Mouse (Mus musculus): ENCODE results near the gene Sec63. TPM values are rescaled to one million over a fixed set of nuclear protein-coding genes. Genes with fewer than 3 reads are reported as not detected.

Sec63 gene
- polyA plus RNA-seq, 1 experiment from 2014 or later, result 94.1 TPM

- in situ Hi-C loops (cut with MboI; ENCODE audit: low pct_unique_long_range_greater_than_20kb), result loop anchor here (10.0 kb wide), 1 partner anchor 105 kb away; no protein-coding TSS in a partner anchor
- POLR2A ChIA-PET, result interaction anchor here (0.5 kb wide), 1 partner anchor 116 kb away, joined by 5 read pairs; no protein-coding TSS in a partner anchor
These were observed 68.7 kb downstream of the Sec63 start for GRCm38 (mm10) chr10:42830007-42830406.

GRCm38 (mm10) chr10:42830409-42830808 lies 69.1 kb downstream of the Sec63 start:
- in situ Hi-C loops (cut with MboI; ENCODE audit: low pct_unique_long_range_greater_than_20kb), result loop anchor here (10.0 kb wide), 1 partner anchor 104 kb away; no protein-coding TSS in a partner anchor
- ChIA-PET POLR2A (interaction anchor here (0.5 to 0.7 kb wide), 2 partner anchors 12 to 116 kb away, joined by 3 to 5 read pairs; no protein-coding TSS in a partner anchor), CTCF (no interaction called here)
- ATAC-seq, result no peak
- H3K27me3 ChIP-seq, result no peaks in the 10 kb centered on the region
- DNase-seq (ENCODE audit: low read depth, low spot score), result no peak
- no peak for TF ChIP-seq CTCF (IDR thresholded peaks at IDR 0.05)

More at GRCm38 (mm10) chr10:42830007-42830406, 68.7 kb downstream of the Sec63 start:
- ATAC-seq (no peak), DNase-seq (ENCODE audit: low read depth, low spot score) (no peak)
- TF ChIP-seq CTCF (IDR thresholded peaks at IDR 0.05), result no peak
- H3K27me3 ChIP-seq, result no peaks in the 10 kb centered on the region
- CTCF ChIA-PET, result no interaction called here

- peak; percentile 55 for TF ChIP-seq CTCF (IDR thresholded peaks at IDR 0.05)
- no peaks in the 10 kb centered on the region for H3K27me3 ChIP-seq
- no peak for ATAC-seq
- POLR2A ChIA-PET, result no interaction called here
- DNase-seq (ENCODE audit: low read depth, low spot score), result no peak
- CTCF ChIA-PET, result interaction anchor here (0.8 to 2.7 kb wide), 5 partner anchors 8 to 109 kb away, joined by 3 to 11 read pairs (median 4); no protein-coding TSS in a partner anchor
- in situ Hi-C loops (cut with MboI; ENCODE audit: low pct_unique_long_range_greater_than_20kb), result loop anchor here (10.0 kb wide), 1 partner anchor 102 kb away; no protein-coding TSS in a partner anchor
These were observed 71.4 kb downstream of the Sec63 start for GRCm38 (mm10) chr10:42832677-42833076.

- ATAC-seq, result peak; percentile 95
These were observed 72.8 kb downstream of the Sec63 start for GRCm38 (mm10) chr10:42833871-42834727.

GRCm38 (mm10) chr10:42838106-42838505 lies 76.8 kb downstream of the Sec63 start:
- TF ChIP-seq CTCF (IDR thresholded peaks at IDR 0.05), result no peak
- ChIA-PET CTCF (no interaction called here), POLR2A (no interaction called here)
- in situ Hi-C loops (cut with MboI; ENCODE audit: low pct_unique_long_range_greater_than_20kb), result loop anchor here (10.0 kb wide), 1 partner anchor 97 kb away; no protein-coding TSS in a partner anchor
- DNase-seq (ENCODE audit: low read depth, low spot score) (no peak), ATAC-seq (no peak)
- H3K27me3 ChIP-seq, result no peaks in the 10 kb centered on the region

More at GRCm38 (mm10) chr10:42833871-42834727, 72.8 kb downstream of the Sec63 start:
- in situ Hi-C loops (cut with MboI; ENCODE audit: low pct_unique_long_range_greater_than_20kb), result loop anchor here (10.0 kb wide), 1 partner anchor 101 kb away; no protein-coding TSS in a partner anchor
- TF ChIP-seq CTCF (IDR thresholded peaks at IDR 0.05), result no peak
- no peaks in the 10 kb centered on the region for H3K27me3 ChIP-seq
- POLR2A ChIA-PET, result no interaction called here
- peak; percentile 69 for DNase-seq (ENCODE audit: low read depth, low spot score)
- CTCF ChIA-PET, result interaction anchor here (1.2 to 1.5 kb wide), 2 partner anchors 12 to 28 kb away, joined by 3 read pairs; no protein-coding TSS in a partner anchor

- DNase-seq (ENCODE audit: low read depth, low spot score) (no peak), ATAC-seq (no peak)
- TF ChIP-seq CTCF (IDR thresholded peaks at IDR 0.05), result no peak
- POLR2A ChIA-PET, result no interaction called here
- CTCF ChIA-PET, result no interaction called here
- in situ Hi-C loops (cut with MboI; ENCODE audit: low pct_unique_long_range_greater_than_20kb), result loop anchor here (10.0 kb wide), 1 partner anchor 96 kb away; no protein-coding TSS in a partner anchor
- H3K27me3 ChIP-seq, result no peaks in the 10 kb centered on the region
These were observed 77.4 kb downstream of the Sec63 start for GRCm38 (mm10) chr10:42838736-42839135.

- H3K27me3 ChIP-seq, result no peaks in the 10 kb centered on the region
- no peak for TF ChIP-seq CTCF (IDR thresholded peaks at IDR 0.05)
- ATAC-seq (no peak), DNase-seq (ENCODE audit: low read depth, low spot score) (no peak)
- ChIA-PET POLR2A (no interaction called here), CTCF (no interaction called here)
- in situ Hi-C loops (cut with MboI; ENCODE audit: low pct_unique_long_range_greater_than_20kb), result no loop called here
These were observed 78.7 kb downstream of the Sec63 start for GRCm38 (mm10) chr10:42840036-42840435.

GRCm38 (mm10) chr10:42841531-42842195 lies 80.4 kb downstream of the Sec63 start:
- in situ Hi-C loops (cut with MboI; ENCODE audit: low pct_unique_long_range_greater_than_20kb), result no loop called here
- ATAC-seq, result no peak
- POLR2A ChIA-PET, result no interaction called here
- peak; percentile 37 for TF ChIP-seq CTCF (IDR thresholded peaks at IDR 0.05)
- no peaks in the 10 kb centered on the region for H3K27me3 ChIP-seq
- DNase-seq (ENCODE audit: low read depth, low spot score), result no peak
- CTCF ChIA-PET, result interaction anchor here (0.9 to 1.2 kb wide), 3 partner anchors 9 to 51 kb away, joined by 3 to 4 read pairs (median 3); no protein-coding TSS in a partner anchor

- ChIA-PET POLR2A (interaction anchor here (0.7 kb wide), 1 partner anchor 19 kb away, joined by 3 read pairs; no protein-coding TSS in a partner anchor), CTCF (interaction anchor here (0.9 to 1.2 kb wide), 3 partner anchors 8 to 50 kb away, joined by 3 to 4 read pairs (median 3); no protein-coding TSS in a partner anchor)
- DNase-seq (ENCODE audit: low read depth, low spot score) (no peak), ATAC-seq (no peak)
- H3K27me3 ChIP-seq, result no peaks in the 10 kb centered on the region
- in situ Hi-C loops (cut with MboI; ENCODE audit: low pct_unique_long_range_greater_than_20kb), result no loop called here
- peak; percentile 63 for TF ChIP-seq CTCF (IDR thresholded peaks at IDR 0.05)
These were observed 81.1 kb downstream of the Sec63 start for GRCm38 (mm10) chr10:42842358-42842757.

- TF ChIP-seq CTCF (IDR thresholded peaks at IDR 0.05), result no peak
- no peaks in the 10 kb centered on the region for H3K27me3 ChIP-seq
- CTCF ChIA-PET, result interaction anchor here (1.5 kb wide), 1 partner anchor 98 kb away, joined by 4 read pairs; no protein-coding TSS in a partner anchor
- POLR2A ChIA-PET, result no interaction called here
- DNase-seq (ENCODE audit: low read depth, low spot score) (no peak), ATAC-seq (no peak)
- in situ Hi-C loops (cut with MboI; ENCODE audit: low pct_unique_long_range_greater_than_20kb), result no loop called here
These were observed 82.1 kb downstream of the Sec63 start for GRCm38 (mm10) chr10:42843416-42843815.

Data from Patski (cell line).